Mouse (Mus musculus): ENCODE results near the gene Mertk. TPM values are rescaled to one million over a fixed set of nuclear protein-coding genes. Genes with fewer than 3 reads are reported as not detected.

Mertk gene
- polyA plus RNA-seq, 1 experiment from 2014 or later, result 2.2 TPM

DNA sequence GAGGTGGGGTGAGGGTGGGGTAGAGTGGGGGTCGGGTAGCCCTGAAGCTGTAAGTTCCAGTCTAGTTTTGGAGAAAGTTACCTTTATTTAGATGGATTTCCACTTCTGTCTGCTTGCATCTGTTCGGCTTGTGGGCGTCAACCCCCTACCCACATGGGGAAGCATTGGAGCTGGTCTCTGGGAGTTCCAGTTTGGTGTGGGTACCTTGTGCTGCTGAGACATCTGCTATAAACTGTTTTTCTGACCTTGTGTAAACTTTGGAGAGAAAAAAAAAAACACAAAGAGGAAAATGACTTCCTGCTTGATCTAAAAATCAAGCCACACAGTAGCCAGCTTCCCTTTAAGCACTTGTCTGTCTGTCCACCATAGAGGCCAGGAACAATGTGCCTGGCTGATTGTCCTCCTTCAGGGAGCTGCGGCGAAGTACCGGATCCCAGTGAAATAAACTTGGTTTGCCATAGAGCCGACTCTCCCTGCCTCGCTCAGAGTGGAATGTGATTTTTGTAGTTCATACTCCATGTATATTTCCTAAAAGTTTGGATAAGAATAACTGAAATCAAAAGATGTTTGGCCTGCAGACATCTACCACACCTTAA is 48.8 kb downstream of the Mertk start:
- Histone ChIP-seq H3K36me3 (no peaks in the 10 kb centered on the region), H3K4me2 (no peak overlapping the region), H3K9me3 (replicated peaks) (no peaks in the 10 kb centered on the region), H3K27me3 (replicated peaks) (no peaks in the 10 kb centered on the region), H3K4me1 (peaks cover 4% of the 10 kb centered on the region; the same call in 1 of the 2 replicates), H3K27ac (replicated peaks) (0 out of 2 replicates have a peak overlapping the region, but pooled peaks have one; percentile 9), H3K4me3 (replicated peaks) (no peak overlapping the region), H3K9ac (replicated peaks) (no peak overlapping the region)
- no peak for ATAC-seq (ENCODE audit: low FRiP score)
- 66% methylated on average over 8 of the region's 8 CpGs for WGBS

DNA sequence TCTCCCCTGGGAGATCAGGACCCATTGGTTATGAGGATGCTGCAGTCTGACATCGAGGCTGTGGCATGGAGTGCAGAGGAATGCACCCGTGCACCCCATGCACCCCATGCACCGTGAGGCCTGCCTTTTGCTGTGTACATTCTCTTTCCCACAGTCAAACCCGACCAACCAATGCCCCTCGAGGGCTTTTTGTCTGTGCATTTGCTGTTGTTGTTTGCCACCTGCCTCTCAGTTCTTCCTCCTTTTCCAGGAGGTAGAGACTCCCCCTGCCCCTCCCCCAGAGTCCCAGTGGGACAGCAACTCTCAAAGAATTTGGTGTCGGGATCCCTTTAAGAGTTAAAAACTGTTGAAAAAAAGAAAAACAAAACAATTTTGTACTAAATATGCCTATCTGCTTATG is 49.4 kb downstream of the Mertk start:
- Histone ChIP-seq H3K27me3 (replicated peaks) (no peaks in the 10 kb centered on the region), H3K9me3 (replicated peaks) (no peaks in the 10 kb centered on the region), H3K27ac (replicated peaks) (no peak overlapping the region), H3K4me3 (replicated peaks) (no peak overlapping the region), H3K4me1 (peaks cover 4% of the 10 kb centered on the region; the same call in 1 of the 2 replicates), H3K4me2 (no peak overlapping the region), H3K9ac (replicated peaks) (no peak overlapping the region), H3K36me3 (no peaks in the 10 kb centered on the region)
- 72% methylated on average over 6 of the region's 6 CpGs for WGBS
- no peak for ATAC-seq (ENCODE audit: low FRiP score)

DNA sequence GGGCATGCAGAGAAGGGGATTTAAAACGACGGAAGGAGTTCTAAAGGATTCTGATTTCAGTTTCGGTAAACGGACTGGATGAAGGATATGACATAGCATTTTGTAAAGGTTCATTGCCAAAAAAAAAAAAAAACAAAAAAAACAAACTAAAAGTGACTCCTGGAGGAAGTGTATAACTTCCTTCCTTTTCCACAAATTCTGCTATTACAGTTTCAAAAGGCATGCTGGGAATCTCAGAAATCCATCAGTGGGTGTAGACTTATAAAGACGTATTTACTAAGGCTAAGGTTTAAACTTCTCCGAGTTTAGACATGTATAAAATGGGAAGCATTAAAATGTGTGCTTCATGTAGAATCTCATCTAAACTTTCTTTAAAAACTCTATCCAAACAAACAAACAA is 52.3 kb downstream of the Mertk start:
- H3K9me3 ChIP-seq (replicated peaks), result no peaks in the 10 kb centered on the region
- no peak overlapping the region for H3K9ac ChIP-seq (replicated peaks)
- no peaks in the 10 kb centered on the region for H3K36me3 ChIP-seq
- no peak overlapping the region for H3K4me3 ChIP-seq (replicated peaks)
- H3K4me2 ChIP-seq, result no peak overlapping the region
- no peaks in the 10 kb centered on the region for H3K27me3 ChIP-seq (replicated peaks)
- WGBS, result 88% methylated on average over 6 of the region's 6 CpGs
- no peak overlapping the region for H3K27ac ChIP-seq (replicated peaks)
- no peak for ATAC-seq (ENCODE audit: low FRiP score)
- H3K4me1 ChIP-seq, result peaks cover 3% of the 10 kb centered on the region; the same call in 1 of the 2 replicates

DNA sequence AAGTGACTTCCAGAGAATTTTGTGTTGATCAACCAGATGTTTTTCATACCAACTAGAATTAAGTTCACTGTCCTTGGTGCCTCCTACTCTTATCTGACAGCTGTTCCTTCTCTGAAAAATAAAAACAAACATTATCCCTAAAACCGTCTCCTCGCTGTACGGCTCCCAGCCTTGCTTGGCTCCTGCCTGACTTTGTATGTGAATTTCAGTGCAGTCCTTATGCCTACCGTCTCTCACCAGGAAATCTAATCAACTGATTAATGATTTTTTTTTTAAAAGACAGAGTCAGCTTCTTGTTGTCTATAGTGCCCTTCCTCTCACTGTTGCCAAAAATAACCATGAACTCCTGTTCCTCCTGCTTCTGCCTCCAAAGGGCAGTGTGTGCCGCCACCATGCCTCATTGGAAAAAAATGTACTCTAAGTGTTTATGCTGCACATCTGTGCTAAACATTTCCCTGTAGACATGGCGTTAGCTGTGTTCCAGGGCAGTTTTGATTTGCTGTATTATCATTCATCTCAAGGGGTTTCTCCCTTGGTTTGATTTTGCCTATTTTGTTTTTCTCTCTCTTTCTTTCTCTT is 54.6 kb downstream of the Mertk start:
- Histone ChIP-seq H3K4me1 (peaks cover 3% of the 10 kb centered on the region; the same call in 1 of the 2 replicates), H3K27ac (replicated peaks) (no peak overlapping the region)
- 49% methylated on average over 6 of the region's 6 CpGs for WGBS

DNA sequence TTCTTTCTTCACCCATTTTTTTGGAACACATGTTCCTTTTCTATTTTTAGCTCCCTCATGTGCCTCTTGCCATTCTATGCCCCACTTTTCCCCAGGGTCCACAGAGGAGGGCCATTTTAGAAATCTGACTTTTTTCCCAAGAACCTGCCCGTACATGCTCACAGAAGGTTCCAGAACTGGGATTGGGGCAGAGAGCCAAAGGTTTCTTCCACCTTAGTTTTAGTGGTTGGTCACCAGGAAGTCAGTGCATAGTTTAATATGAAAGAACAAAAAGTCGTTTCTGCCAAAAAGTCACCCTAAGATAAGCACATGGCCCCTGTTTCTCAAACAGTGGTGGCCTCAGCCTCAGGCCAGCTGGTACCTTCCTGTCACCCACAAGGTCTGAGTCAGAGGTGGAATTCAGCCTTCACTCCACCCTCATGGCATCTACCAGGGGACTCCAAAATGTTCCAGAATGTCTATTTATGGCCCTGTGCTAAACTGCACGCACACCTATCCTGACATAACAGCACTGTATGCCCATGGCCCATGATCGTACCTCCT is 56.5 kb downstream of the Mertk start:
- H3K27me3 ChIP-seq (replicated peaks), result no peaks in the 10 kb centered on the region
- no peaks in the 10 kb centered on the region for H3K36me3 ChIP-seq
- H3K27ac ChIP-seq (replicated peaks), result no peak overlapping the region
- H3K4me3 ChIP-seq (replicated peaks), result no peak overlapping the region
- H3K9ac ChIP-seq (replicated peaks), result no peak overlapping the region
- 84% methylated on average over 4 of the region's 4 CpGs for WGBS
- no peak overlapping the region for H3K4me2 ChIP-seq
- H3K9me3 ChIP-seq (replicated peaks), result no peaks in the 10 kb centered on the region
- peaks cover 9% of the 10 kb centered on the region; the same call in 1 of the 2 replicates for H3K4me1 ChIP-seq
- no peak for ATAC-seq (ENCODE audit: low FRiP score)

More for the DNA sequence above, 54.6 kb downstream of the Mertk start:
- ATAC-seq (ENCODE audit: low FRiP score), result no peak
- Histone ChIP-seq H3K9ac (replicated peaks) (no peak overlapping the region), H3K27me3 (replicated peaks) (no peaks in the 10 kb centered on the region), H3K9me3 (replicated peaks) (no peaks in the 10 kb centered on the region), H3K4me3 (replicated peaks) (no peak overlapping the region), H3K4me2 (no peak overlapping the region), H3K36me3 (no peaks in the 10 kb centered on the region)

DNA sequence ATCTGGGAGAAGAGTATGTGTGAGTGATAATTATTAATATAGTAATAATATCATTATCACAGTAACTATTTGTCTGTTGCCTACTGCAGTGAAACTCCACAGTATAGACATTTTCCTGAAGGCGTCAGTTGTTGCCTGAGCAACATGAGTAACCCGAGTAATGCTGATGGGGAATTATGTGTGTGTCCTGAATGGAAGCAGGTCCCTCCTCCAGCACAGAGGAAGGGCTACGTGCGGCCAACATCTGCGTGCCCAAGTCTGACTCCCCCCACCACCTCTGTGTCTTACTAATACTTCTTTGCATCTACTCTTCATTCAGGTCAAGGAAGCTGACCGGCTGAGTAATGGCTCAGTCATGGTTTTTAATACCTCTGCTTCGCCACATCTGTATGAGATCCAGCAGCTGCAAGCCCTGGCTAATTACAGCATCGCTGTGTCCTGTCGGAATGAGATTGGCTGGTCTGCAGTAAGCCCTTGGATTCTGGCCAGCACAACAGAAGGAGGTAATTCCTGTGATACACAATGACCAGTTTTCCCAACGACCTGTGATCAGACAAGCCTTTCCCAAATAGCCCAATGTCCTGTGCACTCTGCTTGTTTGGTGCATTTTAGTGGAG is 60.1 kb downstream of the Mertk start:
- H3K27ac ChIP-seq (replicated peaks), result no peak overlapping the region
- peak overlapping the region; percentile 26 for H3K4me2 ChIP-seq
- no peaks in the 10 kb centered on the region for H3K27me3 ChIP-seq (replicated peaks)
- no peak overlapping the region for H3K4me3 ChIP-seq (replicated peaks)
- H3K9ac ChIP-seq (replicated peaks), result no peak overlapping the region
- peak; percentile 35; the same call in 1 of the 2 replicates for ATAC-seq (ENCODE audit: low FRiP score)
- peaks cover 9% of the 10 kb centered on the region; the same call in 1 of the 2 replicates for H3K4me1 ChIP-seq
- no peaks in the 10 kb centered on the region for H3K9me3 ChIP-seq (replicated peaks)
- 34% methylated on average over 10 of the region's 10 CpGs for whole genome bisulfite sequencing
- no peaks in the 10 kb centered on the region for H3K36me3 ChIP-seq

DNA sequence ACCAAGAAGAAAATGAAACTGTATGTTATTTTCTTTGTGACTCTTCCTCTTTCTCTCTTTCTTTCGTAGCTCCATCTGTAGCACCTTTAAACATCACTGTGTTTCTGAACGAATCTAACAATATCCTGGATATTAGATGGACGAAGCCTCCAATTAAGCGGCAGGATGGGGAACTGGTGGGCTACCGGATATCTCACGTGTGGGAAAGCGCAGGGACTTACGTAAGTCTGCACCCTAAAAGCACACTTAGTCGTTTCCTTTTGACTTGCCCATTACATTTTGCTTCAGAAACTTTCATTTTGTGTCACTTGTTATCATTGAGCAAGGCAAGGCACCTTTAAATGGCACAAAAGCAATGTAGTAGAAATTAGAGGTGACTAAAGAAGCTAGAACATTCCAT is 63.3 kb downstream of the Mertk start:
- Histone ChIP-seq H3K4me2 (no peak overlapping the region), H3K36me3 (no peaks in the 10 kb centered on the region), H3K9me3 (replicated peaks) (no peaks in the 10 kb centered on the region), H3K27ac (replicated peaks) (no peak overlapping the region), H3K4me3 (replicated peaks) (no peak overlapping the region), H3K4me1 (peaks cover 9% of the 10 kb centered on the region; the same call in 1 of the 2 replicates), H3K27me3 (replicated peaks) (no peaks in the 10 kb centered on the region), H3K9ac (replicated peaks) (no peak overlapping the region)
- no peak for ATAC-seq (ENCODE audit: low FRiP score)
- WGBS, result 92% methylated on average over 9 of the region's 9 CpGs

DNA sequence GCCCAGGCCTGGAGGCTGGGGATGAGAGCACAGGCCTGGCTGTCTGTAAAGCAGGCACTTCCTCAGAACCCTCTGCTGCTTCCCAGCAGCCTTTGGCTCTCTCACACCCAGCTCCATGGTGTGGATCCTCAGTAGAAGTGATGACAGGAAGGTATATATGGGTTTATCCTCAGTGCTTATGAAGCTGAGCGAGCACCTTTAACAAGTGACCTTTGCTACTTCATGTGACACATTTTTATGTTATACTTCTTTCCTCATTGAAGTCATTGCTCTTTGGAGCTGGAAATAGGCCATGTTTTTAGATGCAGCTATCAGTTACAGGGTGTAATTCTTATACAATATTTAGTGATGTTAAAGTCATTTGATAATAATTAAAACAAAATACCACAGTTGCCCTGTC is 67.0 kb downstream of the Mertk start:
- WGBS, result 93% methylated on average over 1 of the region's 1 CpGs
- Histone ChIP-seq H3K4me2 (no peak overlapping the region), H3K27me3 (replicated peaks) (no peaks in the 10 kb centered on the region), H3K27ac (replicated peaks) (no peak overlapping the region), H3K4me3 (replicated peaks) (no peak overlapping the region), H3K9ac (replicated peaks) (no peak overlapping the region), H3K4me1 (no peaks in the 10 kb centered on the region), H3K36me3 (no peaks in the 10 kb centered on the region), H3K9me3 (replicated peaks) (no peaks in the 10 kb centered on the region)
- no peak for ATAC-seq (ENCODE audit: low FRiP score)

DNA sequence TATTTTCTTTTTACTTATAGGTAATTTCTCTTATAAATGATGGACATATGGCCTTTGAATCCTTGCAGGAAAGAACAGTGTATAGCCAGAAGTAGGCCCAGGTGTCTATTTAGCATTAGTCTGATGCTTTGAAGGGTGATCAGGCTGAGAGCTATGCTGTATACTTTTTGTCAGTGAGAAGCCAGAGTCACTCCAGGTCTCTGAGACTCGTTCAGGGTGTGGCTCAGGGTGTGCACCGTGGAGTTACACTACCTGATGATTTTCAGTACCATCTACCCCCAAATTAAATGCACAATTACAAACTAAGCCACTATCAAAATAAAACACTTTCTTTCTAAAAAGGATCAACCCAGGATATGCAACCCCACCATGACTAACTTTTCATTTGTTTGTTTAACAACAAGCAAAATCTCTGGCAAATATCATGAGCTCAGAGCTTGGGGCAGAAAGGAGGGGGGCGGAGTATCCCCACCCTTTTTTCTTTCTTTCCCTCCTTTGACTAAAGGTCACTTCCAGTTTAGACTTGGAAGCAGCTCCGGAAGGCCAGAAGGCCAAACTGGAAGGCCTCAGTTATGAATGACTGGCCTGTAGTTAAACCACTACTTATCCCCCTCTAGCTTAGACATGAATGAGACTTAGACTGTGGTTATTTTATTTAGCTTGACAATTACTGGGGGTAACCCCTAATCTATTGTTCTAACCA is 69.9 kb downstream of the Mertk start:
- ATAC-seq (ENCODE audit: low FRiP score), result no peak

DNA sequence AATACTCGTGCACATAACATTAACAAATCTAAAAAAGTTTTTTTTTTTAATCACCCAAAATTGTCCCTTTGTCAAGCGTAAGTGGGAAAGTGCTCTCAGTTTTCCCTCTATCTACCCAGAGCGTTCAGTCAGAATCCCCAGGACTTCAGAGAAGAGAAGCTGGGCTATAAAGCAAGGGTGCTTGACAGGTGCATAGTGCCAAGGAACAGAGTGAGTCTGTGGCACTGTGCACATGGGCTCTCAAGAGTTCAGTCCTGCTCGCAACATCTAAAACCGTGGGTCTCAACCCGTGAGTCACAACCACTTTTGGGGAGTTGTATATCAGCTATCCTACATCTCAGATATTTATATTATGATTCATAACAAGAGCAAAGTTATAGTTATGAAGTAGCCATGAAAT is 71.8 kb downstream of the Mertk start:
- Histone ChIP-seq H3K9ac (replicated peaks) (no peak overlapping the region), H3K4me3 (replicated peaks) (no peak overlapping the region), H3K27me3 (replicated peaks) (no peaks in the 10 kb centered on the region), H3K36me3 (no peaks in the 10 kb centered on the region), H3K9me3 (replicated peaks) (no peaks in the 10 kb centered on the region), H3K27ac (replicated peaks) (no peak overlapping the region), H3K4me1 (no peaks in the 10 kb centered on the region), H3K4me2 (no peak overlapping the region)
- whole genome bisulfite sequencing, result 90% methylated on average over 6 of the region's 6 CpGs
- ATAC-seq (ENCODE audit: low FRiP score), result no peak

More for the DNA sequence above, 69.9 kb downstream of the Mertk start:
- 87% methylated on average over 4 of the region's 4 CpGs for WGBS
- no peak overlapping the region for H3K27ac ChIP-seq (replicated peaks)
- H3K4me2 ChIP-seq, result no peak overlapping the region
- no peaks in the 10 kb centered on the region for H3K9me3 ChIP-seq (replicated peaks)
- no peaks in the 10 kb centered on the region for H3K4me1 ChIP-seq
- H3K27me3 ChIP-seq (replicated peaks), result no peaks in the 10 kb centered on the region
- H3K36me3 ChIP-seq, result no peaks in the 10 kb centered on the region
- H3K4me3 ChIP-seq (replicated peaks), result no peak overlapping the region
- H3K9ac ChIP-seq (replicated peaks), result no peak overlapping the region

DNA sequence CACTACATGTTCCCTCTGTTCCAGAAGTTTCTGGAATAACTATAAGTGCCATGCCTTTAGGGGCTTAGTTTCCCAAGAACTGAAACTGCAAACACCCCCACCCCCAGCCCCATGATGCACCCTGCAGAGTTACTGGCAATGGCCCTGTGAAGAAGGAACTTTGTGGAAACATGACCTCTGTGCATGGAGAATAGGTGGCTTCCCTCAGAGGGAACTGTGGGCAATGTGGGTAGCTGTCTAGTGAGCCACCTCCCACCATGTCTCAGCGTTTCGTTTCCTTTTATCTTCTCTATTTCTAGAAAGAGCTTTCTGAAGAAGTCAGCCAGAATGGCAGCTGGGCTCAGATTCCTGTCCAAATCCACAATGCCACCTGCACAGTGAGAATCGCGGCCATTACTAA is 72.3 kb downstream of the Mertk start:
- Histone ChIP-seq H3K9ac (replicated peaks) (no peak overlapping the region), H3K4me2 (no peak overlapping the region), H3K4me3 (replicated peaks) (no peak overlapping the region), H3K4me1 (no peaks in the 10 kb centered on the region), H3K27me3 (replicated peaks) (no peaks in the 10 kb centered on the region), H3K27ac (replicated peaks) (no peak overlapping the region), H3K36me3 (no peaks in the 10 kb centered on the region), H3K9me3 (replicated peaks) (no peaks in the 10 kb centered on the region)
- ATAC-seq (ENCODE audit: low FRiP score), result no peak
- WGBS, result 89% methylated on average over 4 of the region's 4 CpGs

Measured in neural tube, embryonic 15.5 days (tissue).